Mouse (Mus musculus) ES-E14 (cell line): ENCODE data around the gene Lrmp. TPM values are rescaled to one million over a fixed set of nuclear protein-coding genes. Genes with fewer than 3 reads are reported as not detected.

Experiments used
- DNase-seq: peaks from one replicate; pipeline ENCODE4 v3.0.0-alpha.2; 2013; ENCODE audit warnings: low read depth, low spot score
- H3K27ac ChIP-seq: 2 replicates; pipeline ENCODE4 v1.5.1; 2012; ENCODE audit warnings: low read depth, mild to moderate bottlenecking, low read length, moderate library complexity, mixed read lengths; ENCODE audit not compliant: poor library complexity, insufficient read depth, severe bottlenecking
- H3K36me3 ChIP-seq: 2 replicates; pipeline ENCODE4 v1.6.1; 2012; ENCODE audit warnings: mild to moderate bottlenecking, low read length, moderate library complexity, mixed read lengths; ENCODE audit not compliant: control insufficient read depth, poor library complexity, insufficient read depth, severe bottlenecking
- H3K4me1 ChIP-seq, 2 experiments: fragments of 150-350 bp in 1 of 2; sonication (generic) in 1 of 2; 2 replicates each; pipeline ENCODE4 v1.6.1; 2012; ENCODE audit warnings: low read length in 2 of 2, mild to moderate bottlenecking in 1 of 2, mixed read lengths in 1 of 2; ENCODE audit not compliant: control insufficient read depth in 2 of 2, insufficient read depth in 2 of 2, poor library complexity in 1 of 2
- H3K4me3 ChIP-seq, 2 experiments: fragments of 150-350 bp in 1 of 2; sonication (generic) in 1 of 2; 2 replicates each; pipeline ENCODE4 v1.5.1; 2012; ENCODE audit warnings: low read length in 2 of 2, low read depth in 1 of 2, mild to moderate bottlenecking in 1 of 2, mixed read lengths in 1 of 2; ENCODE audit not compliant: insufficient read depth in 1 of 2, poor library complexity in 1 of 2, severe bottlenecking in 1 of 2
- H3K9ac ChIP-seq: 2 replicates; pipeline ENCODE4 v1.6.1; 2012; ENCODE audit warnings: low read depth, mild to moderate bottlenecking, low read length, mixed read lengths; ENCODE audit not compliant: poor library complexity, insufficient read depth, severe bottlenecking
- H3K9me3 ChIP-seq: fragments of 150-350 bp; sonication (generic); 2 replicates; pipeline ENCODE4 v1.6.1; 2012; ENCODE audit warnings: low read depth, mild to moderate bottlenecking, low read length; ENCODE audit not compliant: control insufficient read depth, insufficient read depth
- CHD2 ChIP-seq: IDR thresholded peaks from 2 replicates; pipeline ENCODE4 v1.6.1; 2014; ENCODE audit warnings: mild to moderate bottlenecking, low read depth, low read length, inconsistent platforms
- HCFC1 ChIP-seq: IDR thresholded peaks from 2 replicates; pipeline ENCODE4 v1.6.1; 2012; ENCODE audit warnings: low read length, inconsistent platforms, borderline replicate concordance; ENCODE audit not compliant: insufficient read depth
- MAFK ChIP-seq: IDR thresholded peaks from 2 replicates; pipeline ENCODE4 v1.6.1; 2014; ENCODE audit warnings: mild to moderate bottlenecking, low read depth, low read length, inconsistent platforms; ENCODE audit not compliant: insufficient read depth
- ZC3H11A ChIP-seq: IDR thresholded peaks from 2 replicates; pipeline ENCODE4 v1.6.1; 2012; ENCODE audit warnings: low read depth, mild to moderate bottlenecking, inconsistent platforms, low read length, borderline replicate concordance
- ZNF384 ChIP-seq: IDR thresholded peaks from 2 replicates; pipeline ENCODE4 v1.6.1; 2012; ENCODE audit warnings: low read depth, low read length, inconsistent platforms
- in situ Hi-C, 2 experiments: fragments of 600-800 bp; cut with MboI; formaldehyde crosslinking; loops; one replicate each; pipeline ENCODE4 v1.15.1; 2025; ENCODE audit warnings: low sequenced_read_pairs in 2 of 2, inconsistent platforms in 1 of 2; ENCODE audit not compliant: unreplicated experiment in 2 of 2
- total RNA-seq: library from RNA; depleted of rRNA; stranded (reverse); fragments of 300-350 nt; gene quantifications from 2 replicates; pipeline ENCODE4 v1.2.3, GENCODE M21; 2012

The Lrmp gene
- total RNA-seq, 1 experiment: 10.4 TPM

DNA sequence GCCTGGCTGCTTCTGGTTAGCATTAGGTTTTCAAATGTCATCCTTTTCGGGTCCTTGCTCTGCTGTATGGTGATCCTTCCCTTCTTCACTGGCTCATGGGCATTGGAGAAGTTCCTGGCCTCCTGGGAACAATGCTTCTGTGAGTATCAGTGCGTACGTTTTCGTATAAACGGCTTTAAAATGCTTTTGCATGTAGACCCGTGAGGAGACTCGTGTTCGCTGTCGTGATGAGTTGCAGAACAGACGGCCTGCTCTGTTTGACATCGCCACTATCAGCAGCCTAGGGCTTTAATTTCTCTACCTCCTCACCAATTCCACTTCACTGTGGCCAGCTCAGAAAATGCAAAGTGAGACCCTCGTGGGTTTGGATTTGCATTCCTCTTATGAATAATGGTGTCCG, 23.8 kb downstream of the Lrmp start:
- in situ Hi-C loops: no loop called here
- Histone ChIP-seq H3K4me3 (no peak overlapping the region), H3K4me1 (peaks cover 1 to 8% of the 10 kb centered on the region in 2 experiments; a peak in 1 of 4 replicates), H3K9me3 (no peaks in the 10 kb centered on the region), H3K9ac (no peak overlapping the region), H3K27ac (no peak overlapping the region), H3K36me3 (no peaks in the 10 kb centered on the region)
- no peak for DNase-seq
- TF ChIP-seq ZNF384: no peak
- no peak for TF ChIP-seq CHD2
- TF ChIP-seq HCFC1: no peak
- no peak for TF ChIP-seq ZC3H11A
- TF ChIP-seq MAFK: no peak

DNA sequence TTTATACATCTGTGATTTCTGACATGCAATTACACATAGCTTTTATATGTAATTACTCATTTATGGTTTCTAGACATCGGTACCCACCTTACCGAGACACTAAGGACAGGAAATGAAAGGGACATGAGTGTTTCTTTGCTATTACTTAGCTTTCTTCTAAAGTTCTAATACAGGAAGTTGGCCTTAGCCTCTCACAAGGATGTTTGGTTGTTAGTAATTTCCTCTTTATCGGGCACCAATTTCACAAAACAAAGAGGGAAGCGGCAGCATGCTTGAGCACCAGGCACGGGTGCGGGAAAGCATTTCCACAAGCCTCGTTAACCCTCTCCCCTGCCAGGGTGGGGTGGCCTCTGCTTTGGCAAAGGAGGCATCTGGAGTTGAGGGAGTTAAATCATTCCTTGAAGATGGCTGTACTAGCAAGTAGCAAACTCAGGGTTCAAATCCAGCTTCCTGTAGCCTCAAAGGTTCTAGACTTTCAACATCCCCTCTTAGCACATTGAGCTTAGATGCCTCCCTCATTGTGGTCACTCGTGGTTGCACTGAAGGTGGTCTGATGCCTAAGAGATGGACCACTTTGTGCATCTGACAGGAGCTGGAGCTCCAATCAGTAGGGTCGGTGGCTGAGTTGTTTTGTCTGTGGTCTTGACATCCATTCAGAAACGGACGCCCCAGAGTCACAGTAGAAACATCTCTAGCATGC, 24.5 kb downstream of the Lrmp start:
- Histone ChIP-seq H3K36me3 (no peaks in the 10 kb centered on the region), H3K9ac (no peak overlapping the region), H3K27ac (no peak overlapping the region), H3K4me3 (no peak overlapping the region), H3K4me1 (peaks cover 1 to 12% of the 10 kb centered on the region in 2 experiments; a peak in 2 of 4 replicates), H3K9me3 (no peaks in the 10 kb centered on the region)
- no peak for TF ChIP-seq CHD2
- TF ChIP-seq HCFC1: no peak
- TF ChIP-seq MAFK: no peak
- TF ChIP-seq ZNF384: no peak
- TF ChIP-seq ZC3H11A: no peak
- no peak for DNase-seq
- in situ Hi-C loops: no loop called here

DNA sequence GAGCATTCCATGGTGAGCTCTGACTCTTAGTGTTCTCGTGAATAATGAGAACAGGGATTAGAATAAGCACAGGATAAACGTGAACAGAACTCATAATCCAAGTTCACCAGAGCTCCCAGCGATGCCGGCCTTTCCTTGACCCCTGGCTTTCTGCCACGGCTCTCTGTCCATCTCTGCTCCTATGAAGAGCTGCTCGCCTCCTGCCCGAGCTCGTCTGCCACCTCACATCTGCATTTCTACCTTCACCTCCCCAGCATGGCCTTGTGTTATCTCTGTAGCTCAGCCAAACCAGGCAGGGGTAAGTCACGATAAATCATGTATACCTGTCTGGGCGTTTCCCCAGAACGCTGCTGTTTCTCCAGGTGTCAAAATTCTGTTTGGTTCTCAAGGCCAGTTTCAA, 25.3 kb downstream of the Lrmp start:
- no peaks in the 10 kb centered on the region for H3K36me3 ChIP-seq
- H3K9ac ChIP-seq: no peak overlapping the region
- no peak for DNase-seq
- TF ChIP-seq HCFC1: no peak
- no peak for TF ChIP-seq ZC3H11A
- TF ChIP-seq MAFK: no peak
- TF ChIP-seq ZNF384: no peak
- no peak for TF ChIP-seq CHD2
- in situ Hi-C loops: no loop called here
- H3K4me3 ChIP-seq: no peak overlapping the region
- peaks cover 2 to 17% of the 10 kb centered on the region in 2 experiments for H3K4me1 ChIP-seq
- H3K27ac ChIP-seq: no peak overlapping the region
- no peaks in the 10 kb centered on the region for H3K9me3 ChIP-seq

DNA sequence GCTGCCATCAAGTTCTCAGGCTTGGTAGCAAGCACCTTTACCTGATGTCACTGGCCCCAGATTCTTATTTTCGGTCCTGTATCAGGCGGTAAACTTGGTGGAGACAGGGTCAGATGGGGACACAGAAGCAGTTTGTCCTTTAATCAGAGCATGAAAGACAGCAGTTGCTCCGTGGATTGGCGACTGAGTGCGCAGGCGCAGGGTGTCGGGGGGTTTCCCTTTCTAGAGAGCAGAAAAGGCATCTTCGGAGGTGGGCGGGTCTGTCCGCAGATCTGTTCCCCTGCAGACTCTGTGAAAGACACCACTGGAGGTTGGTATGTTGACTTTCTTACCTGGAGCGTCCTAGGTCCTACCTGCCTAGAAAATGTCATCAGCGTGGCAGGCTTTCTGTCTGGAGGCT, 26.4 kb downstream of the Lrmp start:
- H3K27ac ChIP-seq: no peak overlapping the region
- DNase-seq: no peak
- no peaks in the 10 kb centered on the region for H3K36me3 ChIP-seq
- in situ Hi-C loops: no loop called here
- H3K9me3 ChIP-seq: no peaks in the 10 kb centered on the region
- H3K4me1 ChIP-seq: peaks cover 2 to 18% of the 10 kb centered on the region in 2 experiments
- TF ChIP-seq ZNF384 (no peak), CHD2 (no peak), MAFK (no peak), ZC3H11A (no peak), HCFC1 (no peak)
- H3K9ac ChIP-seq: no peak overlapping the region
- no peak overlapping the region for H3K4me3 ChIP-seq
